Mouse (Mus musculus): ENCODE results near the gene Taar8a.
"Not testable (repeated sequence)": the region's sequence is repeated elsewhere in the genome, so short reads cannot be mapped to it uniquely, and the experiment has no call there.

Taar8a gene

GRCm38 (mm10) chr10:24076200-24076599 is at the start of gene Taar8a:
Taar8a (plus strand) TSS chr10:24076500.
- not testable (repeated sequence) for DNase-seq (ENCODE audit: low spot score)

GRCm38 (mm10) chr10:24026922-24027321 is 49.4 kb upstream of the Taar8a start, which contains the start of gene Taar7d:
Taar7d (plus strand) TSS chr10:24027222.
- DNase-seq (ENCODE audit: low spot score) = no peak

- DNase-seq (ENCODE audit: low spot score) = no peak
Measured at GRCm38 (mm10) chr10:24031347-24031746, 45.0 kb upstream of the Taar8a start.

- no peak for DNase-seq (ENCODE audit: low spot score)
Measured at GRCm38 (mm10) chr10:24037314-24037713, 39.0 kb upstream of the Taar8a start, which contains the start of gene Taar7e. Taar7e (plus strand) TSS chr10:24037614.

- DNase-seq (ENCODE audit: low spot score) = no peak
Measured at GRCm38 (mm10) chr10:24040120-24040869, 36.0 kb upstream of the Taar8a start.

- no peak for DNase-seq (ENCODE audit: low spot score)
Measured at GRCm38 (mm10) chr10:24049210-24049609, 27.1 kb upstream of the Taar8a start, which contains the start of gene Taar7f. Taar7f (plus strand) TSS chr10:24049510.

GRCm38 (mm10) chr10:24052039-24052438 is 24.3 kb upstream of the Taar8a start:
- DNase-seq (ENCODE audit: low spot score) = no peak

- DNase-seq (ENCODE audit: low spot score) = no peak
Measured at GRCm38 (mm10) chr10:24058986-24059385, 17.3 kb upstream of the Taar8a start.

GRCm38 (mm10) chr10:24074751-24075150 is 1.5 kb upstream of the Taar8a start:
- not testable (repeated sequence) for DNase-seq (ENCODE audit: low spot score)

- no peak for DNase-seq (ENCODE audit: low spot score)
Measured at GRCm38 (mm10) chr10:24080166-24080565, 3.9 kb downstream of the Taar8a start.

GRCm38 (mm10) chr10:24085936-24086335 is 9.6 kb downstream of the Taar8a start:
- no peak for DNase-seq (ENCODE audit: low spot score)

- DNase-seq (ENCODE audit: low spot score) = no peak
Measured at GRCm38 (mm10) chr10:24086555-24086954, 10.3 kb downstream of the Taar8a start.

GRCm38 (mm10) chr10:24087168-24087567 is 10.9 kb downstream of the Taar8a start:
- DNase-seq (ENCODE audit: low spot score) = no peak

GRCm38 (mm10) chr10:24092194-24092593 is 15.9 kb downstream of the Taar8a start, which contains the start of gene Taar8b:
Taar8b (minus strand) TSS chr10:24092294.
- no peak for DNase-seq (ENCODE audit: low spot score)

- DNase-seq (ENCODE audit: low spot score) = not testable (repeated sequence)
Measured at GRCm38 (mm10) chr10:24097010-24097409, 20.7 kb downstream of the Taar8a start.

GRCm38 (mm10) chr10:24101812-24102211 is 25.5 kb downstream of the Taar8a start, which contains the start of gene Taar8c:
Taar8c (minus strand) TSS chr10:24101912.
- DNase-seq (ENCODE audit: low spot score) = not testable (repeated sequence)

- not testable (repeated sequence) for DNase-seq (ENCODE audit: low spot score)
Measured at GRCm38 (mm10) chr10:24103299-24103698, 27.0 kb downstream of the Taar8a start.

GRCm38 (mm10) chr10:24107747-24108146 is 31.4 kb downstream of the Taar8a start:
- no peak for DNase-seq (ENCODE audit: low spot score)

- DNase-seq (ENCODE audit: low spot score) = no peak
Measured at GRCm38 (mm10) chr10:24108236-24108635, 31.9 kb downstream of the Taar8a start.

GRCm38 (mm10) chr10:24109434-24109833 is 33.1 kb downstream of the Taar8a start, which contains the start of gene Taar9:
Taar9 (minus strand) TSS chr10:24109534.
- not testable (repeated sequence) for DNase-seq (ENCODE audit: low spot score)

GRCm38 (mm10) chr10:24111116-24111778 is 34.9 kb downstream of the Taar8a start:
- no peak for DNase-seq (ENCODE audit: low spot score)

Data from spleen, adult 12 weeks (tissue).